Comparison of ENCODE assay signal across 8 mouse cellular contexts in genomic region chr2:30042445-30042844, GRCm38 (mm10). TPM values are rescaled to one million over a fixed set of nuclear protein-coding genes. Genes with fewer than 3 reads are reported as not detected.
DNase-seq lines count a peak whose midpoint lies in the region; ATAC-seq and TF ChIP-seq lines count a peak whose summit lies in the region.

No protein-coding gene starts in this region.

- peak; percentile 86 for TF ChIP-seq CTCF in C2C12 (IDR thresholded peaks at IDR 0.05; ENCODE audit: control insufficient read depth, insufficient read depth, insufficient read length)
- peak; percentile 91 for TF ChIP-seq CTCF in lung, postnatal 0 days (IDR thresholded peaks at IDR 0.05)

- no peak overlapping the region for H3K27ac ChIP-seq in lung, postnatal 0 days (ENCODE audit: low read length)

- H3K4me2 ChIP-seq in lung, postnatal 0 days (replicated peaks; ENCODE audit: low read depth, low read length) = no peak overlapping the region

- peak; percentile 82 for ATAC-seq in lung, postnatal 0 days

- intact Hi-C loops in gastrocnemius, postnatal 36 days (cut with DNase I) = loop anchor here (2.0 to 5.0 kb wide), 2 partner anchors 35 to 54 kb away; partner anchors contain the start of gene Pkn3

- no peak overlapping the region for H3K4me3 ChIP-seq in C2C12 (ENCODE audit: insufficient read depth, poor library complexity, severe bottlenecking)
- H3K4me3 ChIP-seq in lung, postnatal 0 days (ENCODE audit: low read depth, low read length) = no peak overlapping the region

- H3K9me3 ChIP-seq in lung, postnatal 0 days (ENCODE audit: low read length) = no peaks in the 10 kb centered on the region

- H3K9ac ChIP-seq in lung, postnatal 0 days (replicated peaks; ENCODE audit: low read depth) = no peak overlapping the region

- H3K4me1 ChIP-seq in lung, postnatal 0 days (ENCODE audit: insufficient read depth, low read depth, low read length) = no peaks in the 10 kb centered on the region

- no peak overlapping the region for H3ac ChIP-seq in C2C12 (ENCODE audit: control insufficient read depth, insufficient read length, low read depth)

- peaks cover 4% of the 10 kb centered on the region for H3K79me2 ChIP-seq in C2C12 (ENCODE audit: control insufficient read depth, insufficient read depth)

- 8% methylated on average over 4 of the region's 4 CpGs for WGBS in lung, postnatal 0 days

- TF ChIP-seq EP300 in lung, postnatal 0 days (IDR thresholded peaks at IDR 0.05) = no peak

- H3K36me3 ChIP-seq in C2C12 (ENCODE audit: control insufficient read depth, insufficient read depth) = no peaks in the 10 kb centered on the region
- H3K36me3 ChIP-seq in lung, postnatal 0 days (ENCODE audit: insufficient read depth, low read length) = 0 out of 2 replicates have a peak, but pooled peaks cover 4% of the 10 kb centered on the region

- no peaks in the 10 kb centered on the region for H3K27me3 ChIP-seq in C2C12 (ENCODE audit: control insufficient read depth, insufficient read depth, insufficient read length)
- H3K27me3 ChIP-seq in lung, postnatal 0 days (replicated peaks; ENCODE audit: insufficient read depth, low read length) = no peaks in the 10 kb centered on the region

- peak; percentile 73 for DNase-seq in T-cell, adult 2 months (ENCODE audit: low spot score)
- DNase-seq in cerebellum, postnatal 36 days = peak; percentile 75 to 77
- peak; percentile 68 to 73 for DNase-seq in gastrocnemius, postnatal 36 days
- peak; percentile 86 to 94 for DNase-seq in kidney, postnatal 25 days
- peak; percentile 92 for DNase-seq in lung, postnatal 0 days (ENCODE audit: low spot score)
- DNase-seq in right cerebral cortex, postnatal 25 days = peak; percentile 55
- peak; percentile 84 for DNase-seq in urinary bladder, postnatal 25 days (ENCODE audit: low spot score)

- no peaks in the 10 kb centered on the region for H3K79me3 ChIP-seq in C2C12 (ENCODE audit: low read depth)

TF ChIP-seq in C2C12, 6 proteins besides CTCF, POLR2A, EP300 and RAD21:
- no peak for TF ChIP-seq MYOG (IDR thresholded peaks at IDR 0.05; ENCODE audit: control insufficient read depth, extremely low read depth, insufficient read length)
- TF ChIP-seq MYOD1 (IDR thresholded peaks at IDR 0.05; ENCODE audit: control insufficient read depth, insufficient read length, low read depth) = no peak
- no peak for TF ChIP-seq USF1 (IDR thresholded peaks at IDR 0.05; ENCODE audit: low read depth)
- TF ChIP-seq MAX (IDR thresholded peaks at IDR 0.05) = no peak
- TF ChIP-seq FOSL1 (IDR thresholded peaks at IDR 0.05; ENCODE audit: insufficient read depth, low read length, poor library complexity, severe bottlenecking) = no peak
- no peak for TF ChIP-seq CEBPB (IDR thresholded peaks at IDR 0.05; ENCODE audit: low read depth)

RNA-seq across cellular contexts. Expression of gene Wdr34, which starts 6.2 kb away (rescaled TPM):
- 16.4 TPM for polyA plus RNA-seq in C2C12 (2012; fragmentation: generic; extraction: Trizol)
- total RNA-seq in gastrocnemius, postnatal 36 days (2021) = 1 to 10 TPM; 3.9 to 4.1 TPM
- polyA plus RNA-seq in lung, postnatal 0 days (2015; fragmentation: Nextera tagmentation; extraction: Ambion mirVana) = 15.2 and 19.5 TPM in 2 replicates

RNA-seq across cellular contexts. Expression of gene Set, which starts 14.7 kb away (rescaled TPM):
- 312 TPM for polyA plus RNA-seq in C2C12 (2012; fragmentation: generic; extraction: Trizol)
- 10 to 100 TPM; 81.3 to 93.3 TPM for total RNA-seq in gastrocnemius, postnatal 36 days (2021)
- 167 and 186 TPM in 2 replicates for polyA plus RNA-seq in lung, postnatal 0 days (2015; fragmentation: Nextera tagmentation; extraction: Ambion mirVana)

RNA-seq across cellular contexts. Expression of gene Pkn3, which starts 35.0 kb away (rescaled TPM):
- 5.5 TPM for polyA plus RNA-seq in C2C12 (2012; fragmentation: generic; extraction: Trizol)
- total RNA-seq in gastrocnemius, postnatal 36 days (2021) = 1 to 10 TPM; 2.8 to 5.1 TPM
- 9.8 and 11.0 TPM in 2 replicates for polyA plus RNA-seq in lung, postnatal 0 days (2015; fragmentation: Nextera tagmentation; extraction: Ambion mirVana)

RNA-seq across cellular contexts. Expression of gene Zdhhc12, which starts 51.0 kb away (rescaled TPM):
- 31.5 TPM for polyA plus RNA-seq in C2C12 (2012; fragmentation: generic; extraction: Trizol)
- total RNA-seq in gastrocnemius, postnatal 36 days (2021) = 1 to 10 TPM; 2.6 to 3.0 TPM
- polyA plus RNA-seq in lung, postnatal 0 days (2015; fragmentation: Nextera tagmentation; extraction: Ambion mirVana) = 37.7 and 40.0 TPM in 2 replicates
